20 mouse cellular contexts compared by ENCODE assay signal in the genomic region with DNA sequence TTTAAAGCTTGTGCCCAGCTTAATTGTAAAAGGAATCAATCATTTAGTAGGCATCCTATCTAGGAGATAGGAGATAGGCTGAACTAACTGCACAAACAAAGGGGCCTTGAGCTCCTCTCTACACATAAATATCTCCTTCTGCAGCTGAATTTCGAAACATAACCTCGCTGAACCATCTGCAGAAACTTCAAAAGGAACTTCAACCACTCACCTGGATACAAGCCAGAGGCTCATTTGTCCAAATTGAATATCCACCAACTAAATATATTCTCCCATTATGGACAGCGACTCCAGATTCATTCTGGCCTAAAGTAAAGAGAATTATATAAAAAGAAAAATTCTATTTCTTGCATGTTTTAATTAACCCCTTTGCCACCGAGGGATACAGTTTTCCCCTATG.
DNase-seq lines count a peak whose midpoint lies in the region; ATAC-seq and TF ChIP-seq lines count a peak whose summit lies in the region.
"Had no signal": no experiment of that assay in that cellular context is flagged by ENCODE, and none has a peak within 500 bp of the region (broad histone marks: within the 10 kb centered on the region; RNA-seq: fewer than 3 reads in every experiment).

No protein-coding gene starts in this region.

- TF ChIP-seq CTCF in liver, adult 2 months (IDR thresholded peaks at IDR 0.05; ENCODE audit: low read depth, low read length): no peak
- no peak for TF ChIP-seq CTCF in MEL (IDR thresholded peaks at IDR 0.05 in 2 of 3, conservative IDR thresholded peaks at IDR 0.05 in 1 of 3; ENCODE audit: control insufficient read depth in 1 of 3, insufficient read depth in 1 of 3, low read depth in 2 of 3, low read length in 3 of 3, poor library complexity in 1 of 3, severe bottlenecking in 1 of 3)
- TF ChIP-seq CTCF in kidney, adult 2 months (conservative IDR thresholded peaks at IDR 0.05; ENCODE audit: insufficient read depth, insufficient read length, low read depth, low read length): no peak

- no peaks in the 10 kb centered on the region for H3K9me3 ChIP-seq in liver, embryonic 12.5 days (replicated peaks)
- H3K9me3 ChIP-seq in MEL (replicated peaks; ENCODE audit: insufficient read depth, low read length): no peaks in the 10 kb centered on the region
- no peaks in the 10 kb centered on the region for H3K9me3 ChIP-seq in intestine, embryonic 15.5 days
- H3K9me3 ChIP-seq: embryonic facial prominence, embryonic 13.5 days; forebrain, embryonic 13.5 days; heart, embryonic 13.5 days; hindbrain, embryonic 13.5 days had no signal

- H3K4me3 ChIP-seq in liver, adult 2 months (ENCODE audit: insufficient read depth, low read depth, low read length): no peak overlapping the region
- no peak overlapping the region for H3K4me3 ChIP-seq in liver, embryonic 12.5 days
- H3K4me3 ChIP-seq in MEL (ENCODE audit: control insufficient read depth in 1 of 2, insufficient read depth in 1 of 2, low read depth in 2 of 2, low read length in 2 of 2): no peak overlapping the region
- no peak overlapping the region for H3K4me3 ChIP-seq in kidney, adult 2 months (ENCODE audit: insufficient read depth, low read depth, low read length)
- no peak overlapping the region for H3K4me3 ChIP-seq in intestine, embryonic 15.5 days (replicated peaks)
- H3K4me3 ChIP-seq: embryonic facial prominence, embryonic 13.5 days; forebrain, embryonic 13.5 days; gastrocnemius, adult 2 months; heart, embryonic 13.5 days; hindbrain, embryonic 13.5 days had no signal

- no peaks in the 10 kb centered on the region for H3K36me3 ChIP-seq in liver, adult 2 months (ENCODE audit: control insufficient read depth, insufficient read depth, low read length)
- H3K36me3 ChIP-seq in liver, embryonic 12.5 days: no peaks in the 10 kb centered on the region
- H3K36me3 ChIP-seq in MEL (ENCODE audit: control insufficient read depth in 1 of 2, insufficient read depth in 2 of 2, low read length in 2 of 2): peaks cover 0 to 8% of the 10 kb centered on the region in 2 experiments; a peak in 2 of 4 replicates
- no peaks in the 10 kb centered on the region for H3K36me3 ChIP-seq in kidney, adult 2 months (ENCODE audit: control insufficient read depth, insufficient read depth, low read length)
- no peaks in the 10 kb centered on the region for H3K36me3 ChIP-seq in intestine, embryonic 15.5 days
- H3K36me3 ChIP-seq: embryonic facial prominence, embryonic 13.5 days; heart, embryonic 13.5 days; hindbrain, embryonic 13.5 days had no signal

- no peak for ATAC-seq in liver, embryonic 12.5 days
- no peak for ATAC-seq in intestine, embryonic 15.5 days
- ATAC-seq: forebrain, embryonic 13.5 days; forebrain, postnatal 0 days; hindbrain, postnatal 0 days had no signal

- no peaks in the 10 kb centered on the region for H3K4me1 ChIP-seq in liver, adult 2 months (ENCODE audit: control insufficient read depth, insufficient read depth, low read length)
- no peaks in the 10 kb centered on the region for H3K4me1 ChIP-seq in liver, embryonic 12.5 days
- H3K4me1 ChIP-seq in MEL (ENCODE audit: control insufficient read depth in 1 of 2, insufficient read depth in 2 of 2, low read length in 2 of 2): peaks cover 3 to 6% of the 10 kb centered on the region in 2 experiments; a peak in 2 of 4 replicates
- H3K4me1 ChIP-seq in kidney, adult 2 months (ENCODE audit: control insufficient read depth, insufficient read depth, low read length): no peaks in the 10 kb centered on the region
- no peaks in the 10 kb centered on the region for H3K4me1 ChIP-seq in intestine, embryonic 15.5 days (replicated peaks)

- TF ChIP-seq POLR2A in liver, adult 2 months (IDR thresholded peaks at IDR 0.05; ENCODE audit: extremely low read depth, insufficient read depth, low read length): no peak
- no peak for TF ChIP-seq POLR2A in MEL (IDR thresholded peaks at IDR 0.05; ENCODE audit: control insufficient read depth in 1 of 2, insufficient read depth in 1 of 2, low read depth in 1 of 2, low read length in 2 of 2, poor library complexity in 1 of 2)
- no peak for TF ChIP-seq POLR2A in kidney, adult 2 months (IDR thresholded peaks at IDR 0.05; ENCODE audit: low read depth, low read length)

- H3K9ac ChIP-seq in liver, adult 2 months (ENCODE audit: low read depth, low read length): no peak overlapping the region
- H3K9ac ChIP-seq in liver, embryonic 12.5 days: no peak overlapping the region
- no peak overlapping the region for H3K9ac ChIP-seq in MEL (ENCODE audit: control insufficient read depth, low read depth, low read length, poor library complexity, severe bottlenecking)
- no peak overlapping the region for H3K9ac ChIP-seq in intestine, embryonic 15.5 days
- H3K9ac ChIP-seq: embryonic facial prominence, embryonic 13.5 days; forebrain, embryonic 13.5 days; forebrain, postnatal 0 days; heart, embryonic 13.5 days; hindbrain, embryonic 13.5 days had no signal

- no peak overlapping the region for H3K4me2 ChIP-seq in liver, embryonic 12.5 days
- H3K4me2 ChIP-seq in intestine, embryonic 15.5 days (replicated peaks): no peak overlapping the region
- H3K4me2 ChIP-seq: embryonic facial prominence, embryonic 13.5 days; forebrain, embryonic 13.5 days; heart, embryonic 13.5 days; hindbrain, embryonic 13.5 days had no signal

- H3K27ac ChIP-seq in liver, adult 2 months (replicated peaks; ENCODE audit: insufficient read depth, low read depth, low read length): no peak overlapping the region
- H3K27ac ChIP-seq in liver, embryonic 12.5 days: no peak overlapping the region
- H3K27ac ChIP-seq in MEL (ENCODE audit: control insufficient read depth, low read depth, low read length): no peak overlapping the region
- no peak overlapping the region for H3K27ac ChIP-seq in kidney, adult 2 months (ENCODE audit: insufficient read depth, low read depth, low read length)
- H3K27ac ChIP-seq in intestine, embryonic 15.5 days: no peak overlapping the region
- H3K27ac ChIP-seq: embryonic facial prominence, embryonic 13.5 days; forebrain, embryonic 13.5 days; gastrocnemius, adult 2 months; hindbrain, embryonic 13.5 days; hindbrain, postnatal 0 days had no signal

- 62% methylated on average over 4 of the region's 4 CpGs for WGBS in liver, adult 2 months
- 65% methylated on average over 4 of the region's 4 CpGs for WGBS in liver, embryonic 12.5 days (ENCODE audit: insufficient replicate concordance)
- 61% methylated on average over 4 of the region's 4 CpGs for WGBS in kidney, adult 2 months
- 63% methylated on average over 4 of the region's 4 CpGs for WGBS in intestine, embryonic 15.5 days

- no peak for TF ChIP-seq EP300 in MEL (IDR thresholded peaks at IDR 0.05; ENCODE audit: low read depth in 1 of 2, low read length in 2 of 2)

- no peaks in the 10 kb centered on the region for H3K79me2 ChIP-seq in liver, adult 2 months (ENCODE audit: control insufficient read depth, insufficient read depth, low read length)
- no peaks in the 10 kb centered on the region for H3K79me2 ChIP-seq in MEL (ENCODE audit: control insufficient read depth, insufficient read depth, low read length, poor library complexity)

- H3K27me3 ChIP-seq in liver, adult 2 months (ENCODE audit: control insufficient read depth, insufficient read depth, low read length): no peaks in the 10 kb centered on the region
- no peaks in the 10 kb centered on the region for H3K27me3 ChIP-seq in liver, embryonic 12.5 days (replicated peaks)
- no peaks in the 10 kb centered on the region for H3K27me3 ChIP-seq in MEL (ENCODE audit: control insufficient read depth in 1 of 2, insufficient read depth in 2 of 2, low read length in 2 of 2)
- no peaks in the 10 kb centered on the region for H3K27me3 ChIP-seq in kidney, adult 2 months (replicated peaks; ENCODE audit: control insufficient read depth, insufficient read depth, low read length)
- H3K27me3 ChIP-seq in intestine, embryonic 15.5 days (replicated peaks): no peaks in the 10 kb centered on the region
- H3K27me3 ChIP-seq: CH12.LX; embryonic facial prominence, embryonic 13.5 days; forebrain, embryonic 13.5 days; heart, embryonic 13.5 days; hindbrain, embryonic 13.5 days had no signal

- TF ChIP-seq RAD21 in MEL (IDR thresholded peaks at IDR 0.05; ENCODE audit: low read depth, low read length): no peak

- DNase-seq in adrenal gland, adult (ENCODE audit: inconsistent age in 2 of 2, low spot score in 1 of 2): peak; percentile 22 to 78
- no peak for DNase-seq in adrenal gland, postnatal 25 days
- DNase-seq in liver, adult 2 months (ENCODE audit: extremely low read depth, low read depth, low spot score): peak; percentile 29
- peak; percentile 42 for DNase-seq in MEL (ENCODE audit: low read depth, low spot score)
- peak; percentile 36 for DNase-seq in adrenal gland, postnatal 14 days
- DNase-seq in kidney, adult 2 months: no peak
- DNase-seq: cerebellum, adult 11 months; cerebellum, adult 8-10 months; forebrain, postnatal 0 days; gastrocnemius, adult 2 months; gastrocnemius, postnatal 25 days; kidney, adult 18-20 months had no signal

TF ChIP-seq in MEL, 35 proteins besides CTCF, POLR2A, EP300 and RAD21:
- TF ChIP-seq MEF2A (IDR thresholded peaks at IDR 0.05; ENCODE audit: extremely low read depth, insufficient replicate concordance, low read depth, low read length, poor library complexity, severe bottlenecking) (no peak), ETS1 (IDR thresholded peaks at IDR 0.05; ENCODE audit: low read depth, low read length) (no peak), GABPA (IDR thresholded peaks at IDR 0.05; ENCODE audit: low read depth, low read length) (no peak), HCFC1 (IDR thresholded peaks at IDR 0.05; ENCODE audit: low read depth, low read length) (no peak), UBTF (IDR thresholded peaks at IDR 0.05; ENCODE audit: borderline replicate concordance, insufficient read depth, low read depth, low read length) (no peak), SMC3 (IDR thresholded peaks at IDR 0.05; ENCODE audit: low read depth, low read length) (no peak), BHLHE40 (IDR thresholded peaks at IDR 0.05; ENCODE audit: borderline replicate concordance, low read depth, low read length) (no peak)

Comparison
In these comparisons a context has a peak if more than half of its experiments do, and no peak if none do; other contexts are left out.
1. DNase-seq: peak in adrenal gland, adult (2 of 2), liver, adult 2 months (single experiment), MEL (single experiment) and adrenal gland, postnatal 14 days (single experiment); none in adrenal gland, postnatal 25 days (single experiment) and kidney, adult 2 months (single experiment).